Mouse (Mus musculus) kidney, adult 2 months (tissue): ENCODE data around the gene Zfp536. TPM values are rescaled to one million over a fixed set of nuclear protein-coding genes. Genes with fewer than 3 reads are reported as not detected.
"Not testable (repeated sequence)": the region's sequence is repeated elsewhere in the genome, so short reads cannot be mapped to it uniquely, and the experiment has no call there.

ENCODE experiments used
- DNase-seq: peaks from one replicate; pipeline ENCODE4 v3.0.0; 2021
- H3K27ac ChIP-seq: fragments of 200-500 bp; 2 replicates; pipeline ENCODE4 v1.5.1; 2012; ENCODE audit warnings: low read depth, low read length, control low read depth, inconsistent platforms; ENCODE audit not compliant: insufficient read depth
- H3K27me3 ChIP-seq: fragments of 200-500 bp; replicated peaks from 2 replicates; pipeline ENCODE4 v1.6.1; 2012; ENCODE audit warnings: mild to moderate bottlenecking, moderate library complexity, low read length, inconsistent platforms; ENCODE audit not compliant: control insufficient read depth, insufficient read depth
- H3K36me3 ChIP-seq: fragments of 200-500 bp; 2 replicates; pipeline ENCODE4 v1.6.1; 2012; ENCODE audit warnings: mild to moderate bottlenecking, moderate library complexity, low read length, inconsistent platforms; ENCODE audit not compliant: control insufficient read depth, insufficient read depth
- H3K4me1 ChIP-seq: fragments of 200-500 bp; 2 replicates; pipeline ENCODE4 v1.6.1; 2011; ENCODE audit warnings: low read length; ENCODE audit not compliant: control insufficient read depth, insufficient read depth
- H3K4me3 ChIP-seq: fragments of 200-500 bp; 2 replicates; pipeline ENCODE4 v1.5.1; 2011; ENCODE audit warnings: mild to moderate bottlenecking, low read depth, low read length, control low read depth; ENCODE audit not compliant: insufficient read depth
- CTCF ChIP-seq: fragments of 200-500 bp; conservative IDR thresholded peaks from 2 replicates; pipeline ENCODE4 v1.5.1; 2011; ENCODE audit warnings: low read depth, mild to moderate bottlenecking, control low read depth, low read length, moderate library complexity, mixed read lengths; ENCODE audit not compliant: insufficient read depth, insufficient read length
- POLR2A ChIP-seq: fragments of 200-500 bp; IDR thresholded peaks from one replicate; pipeline ENCODE4 v1.6.1; 2011; ENCODE audit warnings: low read depth, low read length, control low read depth
- WGBS: fragments of 180-500 bp; shearing (Covaris S2); methylation state at CpG from one replicate; pipeline ENCODE4 v1.1.7; 2018; 5-methylcytosine and 5-hydroxymethylcytosine counted together
- polyA plus RNA-seq: library from polyadenylated mRNA; depleted of rRNA; stranded (reverse); fragments of >200 nt; gene quantifications from 2 replicates; pipeline ENCODE4 v1.2.3, GENCODE M21; 2012

Zfp536 gene
- polyA plus RNA-seq, 1 experiment = 0.11 TPM

GRCm38 (mm10) chr7:37716626-37717025 is 56.8 kb downstream of the Zfp536 start:
- Histone ChIP-seq H3K27me3 (no peaks in the 10 kb centered on the region), H3K4me1 (no peaks in the 10 kb centered on the region), H3K36me3 (no peaks in the 10 kb centered on the region), H3K27ac (no peak overlapping the region), H3K4me3 (no peak overlapping the region)
- DNase-seq = no peak
- TF ChIP-seq CTCF (no peak), POLR2A (no peak)
- WGBS = 69% methylated on average over 7 of the region's 7 CpGs

DNA sequence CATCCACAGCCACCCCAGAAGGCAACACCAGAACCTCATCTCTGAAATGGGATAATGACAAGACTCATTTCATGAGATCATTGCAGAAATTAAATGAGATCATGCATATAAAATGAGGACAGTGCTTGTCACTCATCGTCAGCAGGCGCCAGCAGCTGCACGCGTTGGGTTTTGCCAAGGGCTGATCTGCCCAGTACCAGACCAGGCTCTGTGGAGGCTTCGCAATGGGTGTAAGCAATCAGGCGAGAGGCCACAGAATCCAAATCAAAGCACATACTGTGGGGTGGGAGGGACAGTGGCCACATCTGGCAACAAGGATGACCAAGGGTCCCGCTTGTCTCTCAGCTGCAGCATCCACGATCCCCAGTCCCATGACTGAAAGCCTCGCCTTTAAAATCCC is 69.0 kb downstream of the Zfp536 start:
- TF ChIP-seq CTCF = no peak
- no peak for TF ChIP-seq POLR2A
- H3K4me3 ChIP-seq = no peak overlapping the region

GRCm38 (mm10) chr7:37697378-37697777 is 76.1 kb downstream of the Zfp536 start:
- DNase-seq, H3K27ac ChIP-seq, H3K4me1 ChIP-seq, H3K27me3 ChIP-seq, H3K36me3 ChIP-seq, H3K4me3 ChIP-seq: not testable (repeated sequence)
- 97% methylated on average over 3 of the region's 3 CpGs for WGBS

More for the DNA sequence above, 69.0 kb downstream of the Zfp536 start:
- no peak overlapping the region for H3K27ac ChIP-seq
- DNase-seq = no peak
- H3K27me3 ChIP-seq = no peaks in the 10 kb centered on the region
- no peaks in the 10 kb centered on the region for H3K36me3 ChIP-seq
- H3K4me1 ChIP-seq = no peaks in the 10 kb centered on the region
- 92% methylated on average over 9 of the region's 9 CpGs for WGBS

DNA sequence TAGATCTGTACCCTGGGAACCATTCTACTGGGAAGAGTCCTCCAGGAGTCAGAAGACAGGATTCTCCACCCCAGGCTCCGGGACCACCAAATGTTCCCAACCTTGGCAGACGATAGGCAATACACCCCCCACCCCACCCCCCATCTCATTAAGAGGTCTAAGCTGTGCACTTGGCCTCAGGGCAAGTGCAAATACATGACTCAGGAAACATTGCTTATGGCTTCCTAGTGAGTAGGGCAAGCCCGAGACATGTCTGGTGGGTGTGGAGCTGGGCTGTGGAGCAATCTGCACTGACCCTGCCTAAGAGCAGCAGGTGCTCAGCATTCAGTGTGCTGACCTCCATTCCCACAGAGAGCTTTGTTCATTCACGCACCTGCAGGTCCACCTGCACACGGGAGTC is 78.4 kb downstream of the Zfp536 start:
- Histone ChIP-seq H3K27me3 (no peaks in the 10 kb centered on the region), H3K27ac (no peak overlapping the region), H3K4me1 (no peaks in the 10 kb centered on the region), H3K36me3 (no peaks in the 10 kb centered on the region), H3K4me3 (no peak overlapping the region)
- 64% methylated on average over 5 of the region's 5 CpGs for WGBS
- no peak for DNase-seq
- no peak for TF ChIP-seq POLR2A
- TF ChIP-seq CTCF = no peak

- no peak for TF ChIP-seq POLR2A
- no peak for TF ChIP-seq CTCF
- Histone ChIP-seq H3K4me1 (no peaks in the 10 kb centered on the region), H3K27me3 (no peaks in the 10 kb centered on the region), H3K27ac (no peak overlapping the region), H3K36me3 (no peaks in the 10 kb centered on the region), H3K4me3 (no peak overlapping the region)
- DNase-seq = no peak
- WGBS = 81% methylated on average over 10 of the region's 10 CpGs
Measured at GRCm38 (mm10) chr7:37690606-37691005, 82.8 kb downstream of the Zfp536 start.

DNA sequence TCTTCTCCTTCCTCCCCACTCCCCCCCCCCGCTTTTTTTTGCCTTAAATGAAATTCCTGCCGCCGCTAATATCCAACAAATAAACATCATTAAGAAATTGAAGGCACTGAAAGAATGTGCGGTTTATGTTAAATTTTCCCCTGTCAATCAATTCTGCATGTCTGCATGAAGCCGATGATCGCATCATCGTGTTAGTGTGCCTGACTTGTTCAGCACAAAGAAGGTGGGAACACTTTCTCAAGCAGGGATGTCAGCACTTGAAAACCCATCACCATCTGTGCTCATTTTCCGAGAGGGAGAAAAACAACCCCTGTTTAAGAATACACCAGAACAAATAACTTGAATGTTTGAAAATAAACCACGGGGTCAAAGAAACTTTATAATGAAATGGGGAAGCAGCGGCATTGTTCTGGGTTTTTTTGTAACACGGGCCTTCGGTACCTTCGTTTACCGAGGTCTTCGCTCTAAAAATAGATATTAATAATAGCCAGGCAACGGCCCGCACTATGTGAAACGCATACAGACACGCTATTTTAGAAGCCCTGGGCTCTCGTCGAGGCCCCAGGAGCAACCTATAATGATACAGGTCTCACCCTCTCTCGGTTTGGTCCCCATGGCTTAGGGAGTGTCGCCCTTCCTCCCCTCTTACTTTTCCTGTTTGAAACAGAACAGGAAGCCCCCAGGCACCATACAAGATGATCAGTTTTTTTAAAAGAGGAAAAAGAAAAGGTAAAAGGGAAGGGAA is 83.7 kb downstream of the Zfp536 start:
- Histone ChIP-seq H3K27me3 (no peaks in the 10 kb centered on the region), H3K4me3 (no peak overlapping the region), H3K27ac (no peak overlapping the region), H3K4me1 (no peaks in the 10 kb centered on the region), H3K36me3 (no peaks in the 10 kb centered on the region)
- TF ChIP-seq CTCF (no peak), POLR2A (no peak)
- no peak for DNase-seq
- WGBS = 66% methylated on average over 23 of the region's 23 CpGs

- DNase-seq = no peak
- H3K27ac ChIP-seq = no peak overlapping the region
- WGBS = 37% methylated on average over 11 of the region's 11 CpGs
- no peaks in the 10 kb centered on the region for H3K27me3 ChIP-seq
- no peak for TF ChIP-seq POLR2A
- no peak for TF ChIP-seq CTCF
- H3K4me3 ChIP-seq = no peak overlapping the region
- H3K4me1 ChIP-seq = no peaks in the 10 kb centered on the region
- no peaks in the 10 kb centered on the region for H3K36me3 ChIP-seq
Measured at GRCm38 (mm10) chr7:37689107-37689511, 84.3 kb downstream of the Zfp536 start.
